12 mouse cellular contexts compared by ENCODE assay signal in genomic region chr14:48086682-48087297, GRCm38 (mm10). TPM values are rescaled to one million over a fixed set of nuclear protein-coding genes. Genes with fewer than 3 reads are reported as not detected.
DNase-seq lines count a peak whose midpoint lies in the region; ATAC-seq lines count a peak whose summit lies in the region.
"Had no signal": no experiment of that assay in that cellular context is flagged by ENCODE, and none has a peak within 500 bp of the region (broad histone marks: within the 10 kb centered on the region; RNA-seq: fewer than 3 reads in every experiment).

No protein-coding gene starts in this region.

- H3K36me3 ChIP-seq in lung, embryonic 16.5 days (ENCODE audit: control insufficient read depth, insufficient read depth, low read length): no peaks in the 10 kb centered on the region
- no peaks in the 10 kb centered on the region for H3K36me3 ChIP-seq in intestine, embryonic 16.5 days (ENCODE audit: control insufficient read depth, insufficient read depth, low read length)
- H3K36me3 ChIP-seq: heart, embryonic 15.5 days; limb, embryonic 15.5 days had no signal

- H3K9me3 ChIP-seq in lung, embryonic 16.5 days (ENCODE audit: control insufficient read depth, low read length): no peaks in the 10 kb centered on the region
- no peaks in the 10 kb centered on the region for H3K9me3 ChIP-seq in intestine, embryonic 16.5 days (ENCODE audit: control insufficient read depth, low read length)
- H3K9me3 ChIP-seq: heart, embryonic 15.5 days; limb, embryonic 15.5 days had no signal

- H3K27me3 ChIP-seq in lung, embryonic 16.5 days (ENCODE audit: control insufficient read depth, insufficient read depth, low read depth, low read length): no peaks in the 10 kb centered on the region
- H3K27me3 ChIP-seq in intestine, embryonic 16.5 days (replicated peaks; ENCODE audit: control insufficient read depth, insufficient read depth, low read length): no peaks in the 10 kb centered on the region
- H3K27me3 ChIP-seq: heart, embryonic 15.5 days; limb, embryonic 15.5 days had no signal

- no peak for DNase-seq in frontal cortex, postnatal 25 days (ENCODE audit: low spot score in 2 of 2)
- DNase-seq in lung, postnatal 25 days (ENCODE audit: low spot score): no peak
- DNase-seq in embryo, embryonic 9.5 days (ENCODE audit: extremely low spot score): peak; percentile 10
- DNase-seq in lung, postnatal 14 days: peak; percentile 11
- no peak for DNase-seq in adrenal gland, postnatal 10 days
- DNase-seq: right cerebral cortex, postnatal 25 days had no signal

- ATAC-seq in frontal cortex, adult (ENCODE audit: low TSS enrichment): peak; percentile 51
- peak; percentile 69 for ATAC-seq in lung, embryonic 16.5 days (ENCODE audit: low read depth)
- ATAC-seq in intestine, embryonic 16.5 days: no peak

- no peak overlapping the region for H3K4me2 ChIP-seq in lung, embryonic 16.5 days (ENCODE audit: low read depth, low read length)
- no peak overlapping the region for H3K4me2 ChIP-seq in intestine, embryonic 16.5 days (ENCODE audit: low read depth, low read length)
- H3K4me2 ChIP-seq: heart, embryonic 15.5 days; limb, embryonic 15.5 days had no signal

- peak overlapping the region; percentile 58; the same call in 1 of the 2 replicates for H3K27ac ChIP-seq in lung, embryonic 16.5 days (ENCODE audit: low read length)
- no peak overlapping the region for H3K27ac ChIP-seq in intestine, embryonic 16.5 days (ENCODE audit: low read length)
- H3K27ac ChIP-seq: heart, embryonic 15.5 days; left cerebral cortex, adult 2 months; limb, embryonic 15.5 days had no signal

- H3K4me1 ChIP-seq in lung, embryonic 16.5 days (replicated peaks; ENCODE audit: control insufficient read depth, insufficient read depth, low read length): peaks cover 16% of the 10 kb centered on the region
- peaks cover 6% of the 10 kb centered on the region; the same call in 1 of the 2 replicates for H3K4me1 ChIP-seq in intestine, embryonic 16.5 days (ENCODE audit: control insufficient read depth, insufficient read depth, low read length)

- H3K9ac ChIP-seq in lung, embryonic 16.5 days (ENCODE audit: low read length): no peak overlapping the region
- H3K9ac ChIP-seq in intestine, embryonic 16.5 days (ENCODE audit: low read depth, low read length): no peak overlapping the region
- H3K9ac ChIP-seq: heart, embryonic 15.5 days; limb, embryonic 15.5 days had no signal

- 35% methylated on average over 7 of the region's 7 CpGs for WGBS in lung, embryonic 16.5 days
- WGBS in intestine, embryonic 16.5 days: 52% methylated on average over 7 of the region's 7 CpGs

- no peak overlapping the region for H3K4me3 ChIP-seq in lung, embryonic 16.5 days (ENCODE audit: low read length)
- no peak overlapping the region for H3K4me3 ChIP-seq in intestine, embryonic 16.5 days (ENCODE audit: low read length)
- H3K4me3 ChIP-seq: heart, embryonic 15.5 days; left cerebral cortex, adult 2 months; limb, embryonic 15.5 days had no signal

RNA-seq across cellular contexts. Expression of gene Peli2, which starts 33.8 kb away (rescaled TPM):
- polyA plus RNA-seq in lung, embryonic 16.5 days (2015; fragmentation: Nextera tagmentation; extraction: Ambion mirVana): 15.3 and 15.8 TPM in 2 replicates
- 10 to 100 TPM; 23.9 to 29.1 TPM for total RNA-seq in adrenal gland, postnatal 10 days (2021)
- 3.5 and 3.7 TPM in 2 replicates for polyA plus RNA-seq in intestine, embryonic 16.5 days (2015; fragmentation: Nextera tagmentation; extraction: Ambion mirVana)

Comparison
In these comparisons a context has a peak if more than half of its experiments do, and no peak if none do; other contexts are left out.
1. DNase-seq: peak in embryo, embryonic 9.5 days (single experiment) and lung, postnatal 14 days (single experiment); none in frontal cortex, postnatal 25 days (0 of 2), lung, postnatal 25 days (single experiment) and adrenal gland, postnatal 10 days (single experiment).